Mouse (Mus musculus): ENCODE data around the gene Blvrb.
"Not testable (repeated sequence)": the region's sequence is repeated elsewhere in the genome, so short reads cannot be mapped to it uniquely, and the experiment has no call there.

The Blvrb gene

DNA sequence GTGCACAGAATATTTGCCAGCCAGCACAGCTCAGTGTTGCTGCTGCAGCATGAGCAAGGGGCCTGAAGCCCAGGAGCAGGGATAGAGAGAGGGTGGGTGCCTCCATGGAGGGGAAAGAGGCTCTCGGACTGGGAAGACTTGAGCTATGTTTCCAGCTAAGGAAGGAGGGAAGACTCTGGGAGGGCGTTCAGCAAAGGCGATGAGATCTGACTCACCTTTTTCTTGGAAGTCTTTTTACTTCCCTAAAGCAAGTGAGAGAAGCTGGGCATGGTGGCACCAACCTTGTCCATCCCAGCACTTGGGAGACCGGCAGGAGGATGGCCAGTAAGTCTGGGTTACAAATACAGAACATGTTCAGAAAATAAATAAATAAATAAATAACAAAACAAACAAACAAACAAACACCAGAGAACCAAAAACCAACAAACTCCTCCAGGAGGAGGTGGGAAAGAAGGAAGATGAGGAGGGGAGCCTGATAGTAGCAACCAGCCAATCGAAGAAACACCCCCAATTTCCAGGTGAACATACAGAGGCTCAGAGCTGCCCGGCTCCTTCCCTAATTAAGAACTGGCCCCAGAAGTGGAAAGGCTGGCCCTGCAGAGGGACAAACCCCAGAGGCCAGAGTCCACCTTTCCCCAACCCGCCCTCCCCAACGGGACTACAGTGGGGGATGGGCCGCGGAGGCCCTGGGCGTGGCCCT is 33.3 kb downstream of the Blvrb start:
- DNase-seq (ENCODE audit: low spot score in 2 of 2): no peak

DNA sequence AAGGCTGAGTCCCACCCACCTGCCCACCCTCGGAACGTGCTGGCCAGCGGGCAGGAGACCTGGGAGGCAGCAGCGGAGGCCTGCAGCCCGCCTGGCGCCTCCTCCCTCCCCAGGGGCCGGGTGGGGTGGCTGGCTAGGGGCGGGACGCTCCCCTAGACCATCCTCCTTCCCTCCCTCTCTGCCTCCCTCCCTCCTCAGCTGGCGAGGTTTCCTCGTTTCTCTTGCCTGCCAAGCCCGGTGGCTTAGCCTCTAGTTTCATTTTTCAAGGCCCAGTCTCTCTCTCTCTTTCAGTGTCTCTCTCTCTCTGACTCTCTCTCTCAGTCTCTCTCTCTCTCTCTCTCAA is 33.8 kb downstream of the Blvrb start:
- DNase-seq (ENCODE audit: low spot score in 2 of 2): peak; percentile 57 to 69

DNA sequence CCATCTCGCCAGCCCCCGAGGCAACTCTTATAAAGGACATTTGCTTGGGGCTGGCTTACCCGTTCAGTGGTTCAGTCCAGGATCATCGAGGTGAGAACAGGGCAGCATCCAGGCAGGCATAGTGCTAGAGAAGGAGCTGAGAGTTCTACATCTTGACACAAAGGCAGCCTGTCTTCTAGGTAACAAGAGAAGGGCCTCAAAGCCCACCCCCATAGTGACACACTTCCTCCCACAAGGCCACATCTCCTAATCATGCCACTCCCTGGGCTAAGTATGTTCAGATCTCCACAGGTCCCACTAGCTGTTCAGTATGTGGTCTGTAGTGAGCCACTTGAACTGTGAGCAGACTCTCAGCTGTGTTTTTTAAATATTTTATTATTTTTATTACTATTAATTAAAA is 36.1 kb downstream of the Blvrb start:
- no peak for DNase-seq (ENCODE audit: low spot score in 2 of 2)

DNA sequence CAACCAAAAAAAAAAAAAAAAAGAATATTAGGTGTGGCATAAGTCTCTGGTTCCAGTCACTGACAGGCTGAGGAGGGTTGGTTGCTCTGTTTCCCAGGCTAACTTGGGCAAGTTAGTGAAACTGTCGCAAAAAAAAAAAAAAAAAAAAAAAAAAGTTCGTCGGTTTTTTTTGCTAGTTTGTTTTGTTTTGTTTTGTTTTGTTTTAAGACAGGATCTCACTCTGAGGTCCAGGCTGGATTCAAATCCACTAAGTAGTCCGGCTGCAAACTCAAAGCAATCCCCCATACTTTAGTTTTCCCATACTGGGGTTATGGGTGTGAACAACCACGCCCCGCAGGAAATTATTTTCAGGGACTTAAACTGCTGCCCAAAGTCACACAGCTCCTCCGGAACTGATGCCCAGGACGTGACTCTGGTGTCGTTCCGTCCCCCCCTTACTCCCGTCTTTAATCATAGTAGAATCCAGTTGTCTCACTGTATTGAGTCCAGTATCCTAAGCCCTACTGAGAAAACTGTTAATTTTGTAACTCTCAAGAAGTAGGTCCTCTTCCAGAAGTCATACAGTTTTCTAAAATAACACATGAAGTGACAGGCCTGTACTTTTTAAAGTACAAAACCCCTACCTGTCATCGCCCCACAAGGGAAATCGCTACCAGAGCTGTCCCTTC is 38.5 kb downstream of the Blvrb start:
- DNase-seq (ENCODE audit: low spot score in 2 of 2): no peak

DNA sequence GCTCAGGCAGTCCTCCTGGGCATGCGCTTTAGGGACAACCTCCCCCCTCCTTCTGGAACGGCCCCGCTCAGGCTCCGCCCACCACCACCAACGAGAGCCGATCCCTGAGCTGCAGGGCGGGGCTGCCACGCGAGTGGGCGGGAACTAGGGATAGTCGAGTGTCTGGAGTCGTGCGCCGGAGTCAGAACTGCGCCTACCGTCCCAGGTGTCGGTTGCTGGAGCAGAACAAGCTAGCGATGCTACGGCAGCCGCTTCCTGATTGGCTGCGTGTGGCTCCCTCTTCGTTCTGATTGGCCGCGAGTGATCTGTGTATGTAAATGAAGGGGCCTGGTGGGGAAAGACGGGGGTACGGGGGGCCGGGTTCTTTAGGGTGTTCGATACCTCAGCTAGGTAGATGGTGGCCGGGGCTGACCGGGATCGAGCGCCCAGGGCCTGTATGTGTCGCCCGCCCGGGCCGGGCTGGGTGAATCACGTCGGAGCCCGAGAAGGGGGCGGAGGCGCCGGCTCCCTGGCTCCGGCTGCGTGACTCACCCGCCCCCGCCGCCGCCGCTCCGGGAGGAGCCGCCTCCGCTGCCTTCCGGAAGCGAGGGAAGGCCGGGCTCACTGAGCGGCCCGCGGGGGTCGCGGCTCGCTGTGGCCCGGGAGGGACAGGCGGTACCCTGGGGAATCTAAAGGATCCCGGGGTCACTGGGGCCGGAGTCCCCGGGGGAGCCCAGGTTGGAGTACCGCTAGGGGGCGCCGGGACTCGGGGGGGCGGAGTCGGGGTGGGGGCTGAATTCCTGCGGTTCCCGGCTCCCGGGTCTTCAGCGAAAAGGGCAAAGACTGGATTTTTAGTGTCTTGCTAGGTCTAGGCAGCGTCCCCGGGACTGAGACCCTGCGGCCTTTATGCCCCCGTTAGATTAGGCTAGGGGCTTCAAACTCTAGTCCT is 39.3 kb downstream of the Blvrb start, which contains the start of gene Sertad1:
Gene Sertad1, plus strand, starts transcription at position 141 of the 928 bp plus-strand sequence.
- DNase-seq (ENCODE audit: low spot score in 2 of 2): peak; percentile 100

DNA sequence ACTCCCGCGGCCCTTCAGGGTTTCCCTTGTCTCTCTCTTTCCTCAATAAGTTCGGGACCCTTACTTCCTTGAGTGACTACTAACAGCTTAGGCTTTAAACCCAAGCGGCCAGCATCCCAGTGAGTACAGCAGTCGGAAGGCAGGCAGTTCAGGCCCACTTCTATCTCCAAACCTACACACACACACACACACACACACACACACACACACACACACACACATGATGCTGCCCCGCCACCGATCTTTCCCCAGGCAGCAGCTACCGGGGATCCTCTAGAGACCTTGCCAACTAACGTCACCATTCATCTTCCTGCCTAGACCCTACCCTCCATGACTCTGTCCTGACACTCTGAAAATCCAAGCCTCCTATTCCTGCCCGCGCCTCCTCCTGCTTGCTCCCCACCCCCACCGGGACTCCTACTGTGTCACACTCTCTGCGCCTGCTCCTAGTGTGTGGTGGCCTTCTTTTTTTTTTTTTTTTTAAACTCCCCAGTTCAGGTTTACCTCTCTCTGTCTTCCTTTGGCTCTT is 40.0 kb downstream of the Blvrb start:
- DNase-seq (ENCODE audit: low spot score in 2 of 2): peak in 1 of 2 experiments; percentile 68

DNA sequence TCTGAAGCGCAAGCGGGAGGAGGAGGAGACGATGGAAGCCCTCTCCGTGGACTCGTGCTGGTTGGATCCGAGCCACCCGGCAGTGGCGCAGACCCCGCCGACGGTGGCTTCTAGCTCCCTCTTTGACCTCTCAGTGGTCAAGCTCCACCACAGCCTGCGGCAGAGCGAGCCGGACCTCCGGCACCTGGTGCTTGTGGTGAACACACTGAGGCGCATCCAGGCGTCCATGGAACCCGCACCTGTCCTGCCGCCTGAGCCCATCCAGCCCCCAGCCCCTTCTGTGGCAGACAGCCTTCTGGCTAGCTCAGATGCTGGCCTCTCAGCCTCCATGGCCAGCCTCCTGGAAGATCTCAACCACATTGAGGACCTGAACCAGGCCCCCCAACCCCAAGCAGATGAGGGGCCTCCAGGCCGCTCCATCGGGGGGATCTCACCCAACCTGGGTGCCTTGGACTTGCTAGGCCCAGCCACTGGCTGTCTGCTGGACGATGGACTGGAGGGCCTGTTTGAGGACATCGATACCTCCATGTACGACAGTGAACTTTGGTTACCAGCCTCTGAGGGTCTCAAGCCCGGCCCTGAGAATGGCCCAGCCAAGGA is 41.6 kb downstream of the Blvrb start:
- DNase-seq (ENCODE audit: low spot score in 2 of 2): no peak

DNA sequence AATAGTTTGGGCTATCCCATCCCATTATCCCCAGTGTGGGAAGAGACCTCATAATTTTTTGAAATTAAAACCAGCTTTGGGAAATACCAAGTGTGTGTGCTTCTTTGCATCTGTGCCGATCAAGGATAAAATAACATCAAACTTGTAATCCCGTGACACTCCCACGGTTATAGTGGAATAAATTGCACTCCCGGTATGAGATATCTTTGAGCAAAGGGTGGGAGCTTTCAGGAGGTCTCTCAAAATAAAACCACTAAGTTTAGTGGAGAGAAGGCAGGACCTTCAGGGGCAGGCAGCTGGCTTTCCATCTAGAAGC is 42.4 kb downstream of the Blvrb start:
- DNase-seq (ENCODE audit: low spot score in 2 of 2): no peak

DNA sequence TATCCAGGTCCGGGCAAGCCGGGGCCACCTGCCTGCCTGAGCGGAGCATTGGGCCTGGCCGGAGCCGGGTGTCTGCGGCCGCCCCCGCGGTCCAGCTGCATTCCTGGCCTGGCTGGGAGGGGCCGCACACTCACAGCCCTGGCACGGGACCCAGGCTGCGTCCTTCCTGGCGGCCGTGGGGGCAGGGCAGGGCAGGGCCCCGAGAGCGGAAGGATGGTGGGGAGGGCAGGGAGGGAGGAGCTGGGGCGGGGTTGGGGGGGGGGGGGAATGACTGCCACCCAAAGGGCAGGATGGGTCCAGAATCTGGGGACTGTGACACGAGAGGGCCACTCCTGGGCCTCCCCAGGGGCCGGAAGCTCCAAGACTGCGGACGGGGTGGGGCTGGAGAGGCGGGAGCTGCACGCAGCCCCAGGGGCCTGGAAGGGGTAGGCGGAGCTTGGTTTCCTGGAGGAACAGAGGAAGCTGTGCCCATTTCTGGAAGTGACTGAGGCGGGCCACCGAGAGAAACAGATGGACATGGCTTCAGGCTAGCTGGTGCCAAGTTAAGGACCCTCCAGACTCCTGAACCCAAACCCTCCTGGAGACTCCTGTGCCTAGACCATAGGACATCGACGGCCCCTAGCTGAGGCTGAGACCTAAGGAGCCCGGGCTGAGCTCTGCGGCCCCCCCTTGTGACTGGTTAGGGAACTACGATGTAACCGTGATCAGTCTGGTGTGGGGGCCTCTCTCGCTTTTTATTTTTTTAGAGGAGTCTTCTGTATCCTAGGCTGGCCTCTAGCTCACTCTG is 43.0 kb downstream of the Blvrb start:
- DNase-seq (ENCODE audit: low spot score in 2 of 2): peak; percentile 84 to 85

DNA sequence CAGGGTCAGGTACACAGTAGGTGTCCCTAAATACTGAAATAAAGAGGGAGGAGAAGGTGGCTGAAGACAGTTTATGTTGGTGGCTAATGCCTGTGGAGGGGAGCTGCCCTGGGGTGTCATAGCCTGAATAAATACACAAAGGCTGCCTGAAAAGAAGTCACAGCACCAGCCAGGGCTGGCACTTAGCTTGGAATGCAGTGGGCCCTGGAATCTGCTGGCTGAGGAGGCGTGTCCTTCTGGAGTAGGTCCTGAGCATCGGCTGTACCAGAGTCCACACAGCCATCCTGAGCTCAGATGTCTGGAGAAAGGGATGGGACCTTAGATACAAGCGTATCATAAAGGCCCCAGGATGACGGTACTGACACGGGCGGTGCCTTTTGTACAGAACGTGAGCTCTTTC is 44.1 kb downstream of the Blvrb start:
- DNase-seq (ENCODE audit: low spot score in 2 of 2): no peak

DNA sequence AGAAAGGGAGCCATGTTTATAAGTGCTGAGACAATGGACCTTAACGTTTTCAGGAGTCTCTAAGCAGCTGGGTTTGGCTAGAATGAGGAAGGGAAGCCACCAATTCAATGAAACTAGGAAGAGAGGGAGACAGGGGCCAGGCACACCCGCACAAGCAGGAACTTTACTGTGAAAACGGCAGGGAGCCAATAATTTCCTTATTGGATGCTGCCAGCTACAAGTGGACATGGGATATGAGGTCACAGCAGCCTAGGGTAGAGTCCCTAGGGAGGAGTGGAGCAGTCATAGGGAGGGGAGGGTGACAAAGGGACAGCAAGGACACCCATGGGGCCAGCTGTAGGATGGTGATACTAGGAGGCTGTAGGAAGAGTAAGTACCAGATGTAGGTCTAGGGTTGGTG is 45.2 kb downstream of the Blvrb start:
- no peak for DNase-seq (ENCODE audit: low spot score in 2 of 2)

DNA sequence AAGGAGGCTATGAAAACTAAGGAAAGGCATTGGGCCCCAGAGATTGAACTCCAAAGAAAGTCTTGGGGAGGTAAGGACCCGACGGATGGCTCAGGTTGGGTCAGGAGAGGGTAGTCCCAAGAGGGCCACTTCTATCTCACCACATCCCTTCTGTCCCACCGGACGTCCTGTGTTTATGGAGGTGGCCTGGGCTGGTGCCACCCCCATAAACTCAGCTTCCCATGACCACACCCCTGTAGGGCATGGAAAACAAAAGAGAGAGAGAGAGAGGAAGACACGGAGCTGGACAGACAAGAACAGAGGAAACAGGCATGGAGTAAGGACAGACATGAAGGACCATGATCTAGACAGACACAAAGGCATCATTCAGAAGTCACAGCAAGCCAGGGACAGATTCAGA is 45.7 kb downstream of the Blvrb start:
- DNase-seq (ENCODE audit: low spot score in 2 of 2): no peak

DNA sequence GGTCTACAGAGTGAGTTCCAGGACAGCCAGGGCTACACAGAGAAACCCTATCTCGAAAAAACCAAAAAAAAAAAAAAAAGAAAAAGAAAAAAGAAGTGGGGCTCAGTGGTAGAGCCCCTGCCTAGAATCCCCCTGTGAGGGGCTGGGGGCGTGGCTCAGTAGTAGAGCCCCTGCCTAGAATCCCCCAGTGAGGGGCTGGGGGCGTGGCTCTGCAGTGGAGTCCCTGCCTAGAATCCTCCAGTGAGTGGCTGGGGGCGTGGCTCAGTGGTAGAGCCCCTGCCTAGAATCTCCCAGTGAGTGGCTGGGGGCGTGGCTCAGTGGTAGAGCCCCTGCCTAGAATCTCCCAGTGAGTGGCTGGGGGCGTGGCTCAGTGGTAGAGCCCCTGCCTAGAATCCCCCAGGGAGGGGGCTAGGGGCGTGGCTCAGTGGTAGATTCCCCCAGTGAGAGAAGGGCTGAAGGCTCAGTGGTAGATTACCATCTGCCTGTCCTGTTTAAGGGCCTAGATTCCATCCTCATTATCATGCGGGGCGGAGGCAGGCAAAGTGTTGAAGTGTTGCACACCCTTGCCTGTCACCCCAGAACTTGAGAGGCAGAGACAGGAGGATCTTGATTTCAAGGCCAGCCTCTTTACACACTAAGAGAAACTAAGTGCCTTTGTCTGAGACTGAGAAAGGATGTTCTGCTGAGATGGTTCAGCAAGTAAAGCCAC is 47.0 kb downstream of the Blvrb start:
- not testable (repeated sequence) for DNase-seq (ENCODE audit: low spot score in 2 of 2)

DNA sequence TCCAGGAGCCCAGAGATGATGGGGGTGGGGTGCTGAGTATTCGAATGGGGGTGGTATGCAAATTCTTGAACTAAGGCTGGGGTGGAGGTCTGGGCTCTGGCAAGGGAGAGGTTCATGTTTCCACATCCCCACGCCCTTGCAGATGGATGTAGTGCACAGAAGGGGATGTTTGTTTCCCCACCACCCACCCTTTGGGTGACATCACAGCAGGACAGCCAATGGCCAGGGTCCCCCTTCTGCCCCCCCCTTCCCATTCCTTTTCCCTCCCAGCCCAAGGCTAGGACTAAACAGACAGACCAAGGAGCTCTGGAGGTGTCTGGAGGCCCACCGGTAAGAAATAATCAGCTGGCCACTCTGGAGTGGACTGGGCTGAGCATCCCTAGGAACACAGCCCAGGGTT is 51.3 kb downstream of the Blvrb start, which contains the start of gene Prx:
Gene Prx, plus strand, starts transcription at position 289 of the 400 bp plus-strand sequence.
- no peak for DNase-seq (ENCODE audit: low spot score in 2 of 2)

DNA sequence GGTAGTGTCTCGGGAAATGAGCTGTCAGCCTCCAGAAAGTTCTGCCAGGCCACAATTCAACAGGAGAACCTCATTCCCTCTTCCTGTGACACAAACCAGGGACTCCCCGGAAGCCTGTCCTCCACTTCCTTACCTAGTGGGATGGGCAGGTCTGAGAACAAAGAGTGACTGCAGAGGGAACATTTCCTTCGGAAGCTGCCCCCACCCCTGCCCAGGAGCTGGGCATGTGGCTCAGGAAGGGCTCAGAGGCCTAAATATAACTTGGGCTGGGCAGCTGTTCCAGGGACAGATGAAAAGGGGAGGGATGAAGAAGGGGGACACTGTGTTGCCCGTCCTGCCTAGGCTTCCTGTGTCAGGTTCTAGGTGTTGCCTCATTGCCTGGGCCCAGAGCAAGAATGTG is 53.8 kb downstream of the Blvrb start:
- DNase-seq (ENCODE audit: low spot score in 2 of 2): no peak

DNA sequence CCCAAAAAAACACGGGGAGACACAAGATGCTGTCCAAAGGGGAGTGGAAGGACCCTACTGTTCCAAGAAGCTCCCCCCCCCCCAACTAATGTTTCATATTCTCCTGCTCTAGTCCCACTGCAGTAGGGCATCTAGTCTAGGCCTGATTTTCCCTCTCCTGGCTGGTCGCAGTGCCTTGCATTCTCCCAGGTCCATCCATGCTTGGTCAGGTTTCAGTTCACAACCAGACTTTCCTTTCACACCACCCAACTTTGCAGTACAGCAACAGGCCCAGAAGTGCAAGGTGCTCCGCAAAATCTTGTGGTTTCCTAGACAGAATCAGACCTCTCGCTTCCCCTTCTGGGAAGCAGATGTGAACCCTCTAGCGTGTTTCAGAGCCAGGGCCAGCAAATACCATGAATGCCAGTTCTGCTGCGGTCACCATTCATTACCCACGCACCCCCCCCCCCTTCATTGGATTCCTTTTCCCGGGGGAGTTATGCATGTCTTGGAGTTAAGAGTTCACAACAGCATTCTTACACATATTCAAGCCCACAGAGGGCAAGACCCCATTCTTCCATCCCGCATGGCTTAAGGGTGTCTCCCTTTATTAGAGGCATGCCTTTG is 59.1 kb downstream of the Blvrb start:
- DNase-seq (ENCODE audit: low spot score in 2 of 2): no peak

DNA sequence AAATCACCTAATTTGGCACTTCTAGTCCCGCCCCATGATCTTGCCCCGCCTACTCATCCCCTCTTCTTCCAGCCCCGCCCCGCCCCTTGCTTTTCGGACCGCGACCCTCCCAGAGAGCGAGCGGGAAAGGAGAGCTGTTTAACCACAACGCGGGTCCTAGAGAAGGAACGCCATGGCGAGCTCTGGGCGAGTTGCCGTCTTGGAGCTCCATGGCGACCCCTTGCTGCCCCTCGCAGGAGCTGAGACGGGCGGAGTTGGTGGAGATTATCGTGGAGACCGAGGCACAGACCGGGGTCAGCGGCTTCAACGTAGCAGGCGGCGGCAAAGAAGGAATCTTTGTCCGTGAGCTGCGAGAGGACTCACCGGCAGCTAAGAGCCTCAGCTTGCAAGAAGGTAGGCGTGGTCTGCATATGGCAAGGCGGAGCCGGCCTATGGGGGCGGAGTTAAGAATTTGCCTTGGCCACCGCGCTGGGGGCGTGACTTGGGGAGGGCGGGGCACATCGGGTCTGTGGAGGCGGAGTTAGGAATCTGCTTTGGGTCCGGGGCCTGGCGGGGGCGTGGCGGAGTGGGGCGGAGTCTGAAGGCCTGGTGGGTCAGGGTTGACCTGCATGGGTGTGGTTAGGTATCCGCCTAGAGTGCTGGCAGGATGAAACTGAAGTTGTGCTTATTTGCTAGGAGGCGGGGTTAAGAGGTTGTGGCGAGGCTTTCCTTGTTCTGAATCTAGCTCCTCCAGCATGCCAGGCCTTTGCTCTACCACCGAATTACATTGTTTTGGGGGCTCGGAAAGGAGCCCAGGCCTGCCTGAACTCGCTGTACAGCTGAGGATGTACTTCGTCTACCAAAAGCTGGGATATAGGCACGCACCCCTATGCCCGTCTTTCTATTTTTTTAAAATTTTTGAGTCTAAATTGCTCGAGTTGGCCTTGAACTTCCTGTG is 60.2 kb downstream of the Blvrb start:
- DNase-seq (ENCODE audit: low spot score in 2 of 2): peak; percentile 87 to 91

DNA sequence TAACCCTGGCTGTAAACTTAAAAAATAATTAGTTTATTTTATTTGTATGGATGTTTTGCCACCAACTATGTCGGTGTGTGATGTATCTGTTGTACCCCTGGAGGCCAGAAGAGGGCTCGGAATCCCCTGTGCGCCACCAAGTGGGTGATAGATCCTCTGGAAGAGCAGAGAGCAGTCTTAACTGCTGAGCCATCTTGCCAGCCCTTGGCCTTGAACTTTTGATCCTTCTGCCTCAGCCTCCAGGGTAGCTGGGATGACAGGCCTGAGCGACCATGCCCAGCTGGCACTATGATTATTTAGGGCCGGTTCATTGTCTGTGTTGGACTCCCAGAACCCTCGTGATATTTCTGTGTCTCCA is 60.8 kb downstream of the Blvrb start:
- no peak for DNase-seq (ENCODE audit: low spot score in 2 of 2)

DNA sequence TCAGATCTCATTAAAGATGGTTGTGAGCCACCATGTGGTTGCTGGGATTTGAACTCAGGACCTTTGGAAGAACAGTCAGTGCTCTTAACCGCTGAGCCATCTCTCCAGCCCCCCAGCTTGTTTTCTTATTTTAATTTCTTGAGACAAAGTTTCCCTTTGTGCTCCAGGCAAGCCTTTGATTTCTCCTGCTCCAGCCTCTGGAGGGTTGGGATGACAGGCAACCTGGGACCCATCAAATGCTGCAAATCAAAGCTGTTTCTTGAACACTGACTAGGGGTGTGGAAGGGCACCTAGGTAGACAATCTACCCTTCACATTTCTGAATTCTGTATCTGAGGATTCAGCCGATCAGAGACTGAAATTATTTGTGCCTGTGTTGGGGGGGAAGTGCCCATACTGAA is 63.0 kb downstream of the Blvrb start:
- DNase-seq (ENCODE audit: low spot score in 2 of 2): no peak
